Mouse (Mus musculus) ES-E14 (cell line): ENCODE results near the gene Chst15. TPM values are rescaled to one million over a fixed set of nuclear protein-coding genes. Genes with fewer than 3 reads are reported as not detected.

Experiments used
- DNase-seq: peaks from one replicate; pipeline ENCODE4 v3.0.0-alpha.2; 2013; ENCODE audit warnings: low read depth, low spot score
- H3K27ac ChIP-seq: 2 replicates; pipeline ENCODE4 v1.5.1; 2012; ENCODE audit warnings: low read depth, mild to moderate bottlenecking, low read length, moderate library complexity, mixed read lengths; ENCODE audit not compliant: poor library complexity, insufficient read depth, severe bottlenecking
- H3K36me3 ChIP-seq: 2 replicates; pipeline ENCODE4 v1.6.1; 2012; ENCODE audit warnings: mild to moderate bottlenecking, low read length, moderate library complexity, mixed read lengths; ENCODE audit not compliant: control insufficient read depth, poor library complexity, insufficient read depth, severe bottlenecking
- H3K4me1 ChIP-seq, 2 experiments: fragments of 150-350 bp in 1 of 2; sonication (generic) in 1 of 2; 2 replicates each; pipeline ENCODE4 v1.6.1; 2012; ENCODE audit warnings: low read length in 2 of 2, mild to moderate bottlenecking in 1 of 2, mixed read lengths in 1 of 2; ENCODE audit not compliant: control insufficient read depth in 2 of 2, insufficient read depth in 2 of 2, poor library complexity in 1 of 2
- H3K4me3 ChIP-seq, 2 experiments: fragments of 150-350 bp in 1 of 2; sonication (generic) in 1 of 2; 2 replicates each; pipeline ENCODE4 v1.5.1; 2012; ENCODE audit warnings: low read length in 2 of 2, low read depth in 1 of 2, mild to moderate bottlenecking in 1 of 2, mixed read lengths in 1 of 2; ENCODE audit not compliant: insufficient read depth in 1 of 2, poor library complexity in 1 of 2, severe bottlenecking in 1 of 2
- H3K9ac ChIP-seq: 2 replicates; pipeline ENCODE4 v1.6.1; 2012; ENCODE audit warnings: low read depth, mild to moderate bottlenecking, low read length, mixed read lengths; ENCODE audit not compliant: poor library complexity, insufficient read depth, severe bottlenecking
- H3K9me3 ChIP-seq: fragments of 150-350 bp; sonication (generic); 2 replicates; pipeline ENCODE4 v1.6.1; 2012; ENCODE audit warnings: low read depth, mild to moderate bottlenecking, low read length; ENCODE audit not compliant: control insufficient read depth, insufficient read depth
- CHD2 ChIP-seq: IDR thresholded peaks from 2 replicates; pipeline ENCODE4 v1.6.1; 2014; ENCODE audit warnings: mild to moderate bottlenecking, low read depth, low read length, inconsistent platforms
- HCFC1 ChIP-seq: IDR thresholded peaks from 2 replicates; pipeline ENCODE4 v1.6.1; 2012; ENCODE audit warnings: low read length, inconsistent platforms, borderline replicate concordance; ENCODE audit not compliant: insufficient read depth
- MAFK ChIP-seq: IDR thresholded peaks from 2 replicates; pipeline ENCODE4 v1.6.1; 2014; ENCODE audit warnings: mild to moderate bottlenecking, low read depth, low read length, inconsistent platforms; ENCODE audit not compliant: insufficient read depth
- ZC3H11A ChIP-seq: IDR thresholded peaks from 2 replicates; pipeline ENCODE4 v1.6.1; 2012; ENCODE audit warnings: low read depth, mild to moderate bottlenecking, inconsistent platforms, low read length, borderline replicate concordance
- ZNF384 ChIP-seq: IDR thresholded peaks from 2 replicates; pipeline ENCODE4 v1.6.1; 2012; ENCODE audit warnings: low read depth, low read length, inconsistent platforms
- in situ Hi-C, 2 experiments: fragments of 600-800 bp; cut with MboI; formaldehyde crosslinking; loops; one replicate each; pipeline ENCODE4 v1.15.1; 2025; ENCODE audit warnings: low sequenced_read_pairs in 2 of 2, inconsistent platforms in 1 of 2; ENCODE audit not compliant: unreplicated experiment in 2 of 2
- total RNA-seq: library from RNA; depleted of rRNA; stranded (reverse); fragments of 300-350 nt; gene quantifications from 2 replicates; pipeline ENCODE4 v1.2.3, GENCODE M21; 2012

Gene Chst15
- total RNA-seq, 1 experiment, result 8.4 TPM

GRCm38 (mm10) chr7:132267721-132268498 is 49.1 kb downstream of the Chst15 start:
- H3K27ac ChIP-seq, result no peak overlapping the region
- H3K9ac ChIP-seq, result no peak overlapping the region
- TF ChIP-seq MAFK (no peak), CHD2 (no peak), HCFC1 (no peak), ZC3H11A (no peak), ZNF384 (no peak)
- H3K9me3 ChIP-seq, result no peaks in the 10 kb centered on the region
- H3K4me3 ChIP-seq, result no peak overlapping the region
- no peaks in the 10 kb centered on the region; the same call in 1 of the 2 replicates for H3K36me3 ChIP-seq
- peaks cover 7 to 10% of the 10 kb centered on the region in 2 experiments; a peak in 3 of 4 replicates for H3K4me1 ChIP-seq
- DNase-seq, result no peak
- in situ Hi-C loops, result no loop called here

GRCm38 (mm10) chr7:132264763-132265162 is 52.3 kb downstream of the Chst15 start:
- TF ChIP-seq CHD2, result no peak
- TF ChIP-seq MAFK, result peak; percentile 58; the same call in 1 of the 2 replicates
- H3K4me1 ChIP-seq, result peaks cover 10% of the 10 kb centered on the region in 2 experiments; a peak in 3 of 4 replicates
- no peaks in the 10 kb centered on the region; the same call in 1 of the 2 replicates for H3K36me3 ChIP-seq
- no peak overlapping the region for H3K9ac ChIP-seq
- DNase-seq, result no peak
- no peaks in the 10 kb centered on the region for H3K9me3 ChIP-seq
- in situ Hi-C loops, result no loop called here
- no peak overlapping the region for H3K27ac ChIP-seq
- H3K4me3 ChIP-seq, result no peak overlapping the region

GRCm38 (mm10) chr7:132263186-132263585 is 53.8 kb downstream of the Chst15 start:
- no peaks in the 10 kb centered on the region for H3K9me3 ChIP-seq
- no peak overlapping the region for H3K4me3 ChIP-seq
- TF ChIP-seq ZC3H11A (no peak), CHD2 (no peak), ZNF384 (no peak), HCFC1 (no peak), MAFK (no peak)
- no peak for DNase-seq
- peaks cover 10% of the 10 kb centered on the region in 2 experiments; a peak in 3 of 4 replicates for H3K4me1 ChIP-seq
- H3K36me3 ChIP-seq, result no peaks in the 10 kb centered on the region; the same call in 1 of the 2 replicates
- H3K27ac ChIP-seq, result no peak overlapping the region
- H3K9ac ChIP-seq, result no peak overlapping the region
- in situ Hi-C loops, result no loop called here

- H3K4me3 ChIP-seq, result no peak overlapping the region
- no peaks in the 10 kb centered on the region; the same call in 1 of the 2 replicates for H3K36me3 ChIP-seq
- TF ChIP-seq MAFK (no peak), CHD2 (no peak), HCFC1 (no peak), ZNF384 (no peak), ZC3H11A (no peak)
- no peaks in the 10 kb centered on the region for H3K9me3 ChIP-seq
- H3K27ac ChIP-seq, result no peak overlapping the region; the same call in 1 of the 2 replicates
- in situ Hi-C loops, result no loop called here
- no peak for DNase-seq
- H3K4me1 ChIP-seq, result peaks cover 10% of the 10 kb centered on the region in 2 experiments; a peak in 3 of 4 replicates
- H3K9ac ChIP-seq, result no peak overlapping the region
Measured at GRCm38 (mm10) chr7:132262696-132263095, 54.3 kb downstream of the Chst15 start.
